Mouse (Mus musculus) urinary bladder, adult 18-20 months (tissue): ENCODE measurements around the gene Setd1b.
A peak's percentile ranks its signal among the peaks of the same experiment; 100 is the strongest.

Source experiments
- DNase-seq, 2 experiments: peaks; one replicate each; pipeline ENCODE4 v3.0.0; 2022; ENCODE audit warnings: low spot score in 2 of 2, mixed read lengths in 2 of 2

Setd1b gene

GRCm38 (mm10) chr5:123127031-123127430 is 15.0 kb upstream of the Setd1b start:
- no peak for DNase-seq

GRCm38 (mm10) chr5:123128426-123129169 is 13.4 kb upstream of the Setd1b start:
- DNase-seq: no peak

GRCm38 (mm10) chr5:123129170-123129757 is 12.7 kb upstream of the Setd1b start:
- DNase-seq: no peak

GRCm38 (mm10) chr5:123130030-123130813 is 11.8 kb upstream of the Setd1b start:
- DNase-seq: no peak

GRCm38 (mm10) chr5:123130814-123131148 is 11.2 kb upstream of the Setd1b start:
- DNase-seq: no peak

GRCm38 (mm10) chr5:123132308-123133071 is 9.5 kb upstream of the Setd1b start, which contains the start of gene Rhof:
Gene Rhof, minus strand, starts transcription at chr5:123132692.
- DNase-seq: peak; percentile 69 to 70

GRCm38 (mm10) chr5:123133083-123133783 is 8.8 kb upstream of the Setd1b start:
- peak; percentile 84 to 88 for DNase-seq

GRCm38 (mm10) chr5:123133784-123134143 is 8.2 kb upstream of the Setd1b start:
- DNase-seq: no peak

- peak in 1 of 2 experiments; percentile 50 for DNase-seq
Measured at GRCm38 (mm10) chr5:123134186-123134874, 7.7 kb upstream of the Setd1b start.

- no peak for DNase-seq
Measured at GRCm38 (mm10) chr5:123134875-123135382, 7.1 kb upstream of the Setd1b start.

- DNase-seq: peak; percentile 88 to 95
Measured at GRCm38 (mm10) chr5:123135471-123136360, 6.3 kb upstream of the Setd1b start.

- DNase-seq: peak; percentile 79 to 93
Measured at GRCm38 (mm10) chr5:123136361-123137043, 5.5 kb upstream of the Setd1b start.

- DNase-seq: peak; percentile 92 to 94
Measured at GRCm38 (mm10) chr5:123137044-123137909, 4.7 kb upstream of the Setd1b start.

- no peak for DNase-seq
Measured at GRCm38 (mm10) chr5:123137910-123138229, 4.1 kb upstream of the Setd1b start.

- peak; percentile 69 to 80 for DNase-seq
Measured at GRCm38 (mm10) chr5:123138230-123138911, 3.6 kb upstream of the Setd1b start.

- DNase-seq: peak; percentile 71 to 83
Measured at GRCm38 (mm10) chr5:123138953-123139721, 2.9 kb upstream of the Setd1b start.
